ENCODE assay signal across 8 mouse cellular contexts in genomic region chr7:68829861-68830260, GRCm38 (mm10).
DNase-seq lines count a peak whose midpoint lies in the region; ATAC-seq lines count a peak whose summit lies in the region.
"Had no signal": no experiment of that assay in that cellular context is flagged by ENCODE, and none has a peak within 500 bp of the region (broad histone marks: within the 10 kb centered on the region; RNA-seq: fewer than 3 reads in every experiment).

No protein-coding gene starts in this region.

- 16% methylated on average over 8 of the region's 8 CpGs for WGBS in midbrain, embryonic 15.5 days

- no peak overlapping the region for H3K27ac ChIP-seq in midbrain, embryonic 15.5 days
- H3K27ac ChIP-seq: macrophage had no signal

- DNase-seq in adrenal gland, postnatal 25 days = peak; percentile 86
- DNase-seq in embryo, embryonic 10 days (ENCODE audit: low spot score) = peak; percentile 90
- peak; percentile 51 to 70 for DNase-seq in gastrocnemius, postnatal 36 days
- peak; percentile 81 for DNase-seq in kidney, adult 18-20 months
- DNase-seq in left cerebral cortex, postnatal 36 days (ENCODE audit: low spot score in 2 of 2) = peak; percentile 83
- peak; percentile 7 for DNase-seq in spleen, adult 12 weeks (ENCODE audit: low spot score)

- ATAC-seq in midbrain, embryonic 15.5 days (replicated peaks) = peak; percentile 77; the same call in 1 of the 2 replicates

- no peaks in the 10 kb centered on the region for H3K36me3 ChIP-seq in midbrain, embryonic 15.5 days (replicated peaks)

- intact Hi-C loops in gastrocnemius, postnatal 36 days (cut with DNase I) = loop anchor here (2.0 kb wide), 1 partner anchor 251 kb away; no protein-coding TSS in a partner anchor
- intact Hi-C loops in left cerebral cortex, postnatal 36 days (cut with DNase I) = loop anchor here (2.0 to 5.0 kb wide), 3 partner anchors 82 to 455 kb away; no protein-coding TSS in a partner anchor

- no peak overlapping the region for H3K4me2 ChIP-seq in midbrain, embryonic 15.5 days

- no peak overlapping the region for H3K9ac ChIP-seq in midbrain, embryonic 15.5 days

- no peak overlapping the region for H3K4me3 ChIP-seq in midbrain, embryonic 15.5 days

- no peaks in the 10 kb centered on the region for H3K27me3 ChIP-seq in midbrain, embryonic 15.5 days (replicated peaks)

- no peaks in the 10 kb centered on the region for H3K9me3 ChIP-seq in midbrain, embryonic 15.5 days

- no peaks in the 10 kb centered on the region; the same call in 1 of the 2 replicates for H3K4me1 ChIP-seq in midbrain, embryonic 15.5 days

Comparison
In these comparisons a context has a peak if more than half of its experiments do, and no peak if none do; other contexts are left out.
1. DNase-seq: peak in every context shown above with its lines; median percentile 90 in embryo, embryonic 10 days; 86 in adrenal gland, postnatal 25 days; 83 in left cerebral cortex, postnatal 36 days; 81 in kidney, adult 18-20 months; 60 in gastrocnemius, postnatal 36 days; 7 in spleen, adult 12 weeks.